Mouse (Mus musculus): ENCODE results near the gene Rbfox3.

DNA sequence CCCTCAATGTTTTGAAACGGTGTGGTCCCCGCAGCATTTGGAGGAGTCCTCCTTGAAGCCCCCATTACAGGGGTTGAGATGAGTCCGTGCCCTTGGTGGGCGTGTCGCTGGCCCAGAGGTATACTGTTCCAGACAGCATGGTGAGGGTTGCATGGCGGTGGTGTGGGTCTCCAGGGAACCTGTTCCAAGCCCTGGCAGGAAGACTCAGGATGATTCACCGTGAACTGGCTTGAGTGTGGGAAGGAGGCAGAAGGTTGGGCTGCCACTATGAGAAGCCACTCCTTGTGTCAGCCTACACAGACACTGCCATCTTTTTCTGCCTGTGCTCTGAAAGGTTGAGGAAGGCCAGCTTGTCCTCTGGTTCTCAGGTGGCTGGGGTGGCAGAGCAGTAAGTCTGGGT, 393.5 kb downstream of the Rbfox3 start:
- no peak for TF ChIP-seq CTCF (IDR thresholded peaks at IDR 0.05; ENCODE audit: low read depth)
- TF ChIP-seq EP300 (optimal IDR thresholded peaks at IDR 0.05): no peak

Measured in stomach, postnatal 0 days (tissue).